Mouse (Mus musculus): ENCODE data around the gene Bik. TPM values are rescaled to one million over a fixed set of nuclear protein-coding genes. Genes with fewer than 3 reads are reported as not detected.

The Bik gene
- polyA plus RNA-seq, 1 experiment from 2014 or later: 6.2 TPM

DNA sequence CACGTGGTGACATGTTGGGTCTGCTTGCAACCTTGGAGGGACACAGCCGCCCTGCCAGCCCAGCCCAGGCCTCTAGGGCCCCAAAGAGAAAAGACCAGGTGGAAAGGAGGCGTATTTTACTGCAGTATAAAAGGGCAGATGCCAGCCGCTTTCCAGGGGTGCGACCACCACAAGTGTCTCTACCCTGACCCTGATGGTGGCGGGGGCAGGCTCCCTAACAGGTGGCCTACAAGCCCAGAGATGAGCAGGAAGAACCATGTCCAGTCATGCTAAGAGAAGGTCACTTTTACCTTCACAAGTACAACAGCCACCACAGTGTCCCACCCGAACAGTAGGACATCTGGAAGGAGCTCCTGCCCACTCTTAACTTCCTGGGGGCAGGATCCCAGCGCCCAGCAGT lies 48.9 kb downstream of the Bik start:
- H3K9ac ChIP-seq (replicated peaks): no peak overlapping the region
- DNase-seq (no peak), ATAC-seq (no peak)
- H3K4me1 ChIP-seq (ENCODE audit: insufficient read depth): peaks cover 9% of the 10 kb centered on the region
- H3K27ac ChIP-seq (ENCODE audit: low read depth): no peak overlapping the region
- H3K27me3 ChIP-seq (ENCODE audit: insufficient read depth, low read length): no peaks in the 10 kb centered on the region
- peaks cover 79% of the 10 kb centered on the region for H3K36me3 ChIP-seq (replicated peaks; ENCODE audit: insufficient read depth, low read length)
- TF ChIP-seq CTCF (IDR thresholded peaks at IDR 0.05; ENCODE audit: low read depth) (no peak), EP300 (IDR thresholded peaks at IDR 0.05; ENCODE audit: low read depth) (no peak)
- no peak overlapping the region for H3K4me3 ChIP-seq (ENCODE audit: low read depth, low read length)
- 88% methylated on average over 8 of the region's 8 CpGs for WGBS (ENCODE audit: insufficient replicate concordance)
- no peak overlapping the region for H3K4me2 ChIP-seq (ENCODE audit: low read depth, low read length)
- H3K9me3 ChIP-seq (ENCODE audit: low read length): no peaks in the 10 kb centered on the region

DNA sequence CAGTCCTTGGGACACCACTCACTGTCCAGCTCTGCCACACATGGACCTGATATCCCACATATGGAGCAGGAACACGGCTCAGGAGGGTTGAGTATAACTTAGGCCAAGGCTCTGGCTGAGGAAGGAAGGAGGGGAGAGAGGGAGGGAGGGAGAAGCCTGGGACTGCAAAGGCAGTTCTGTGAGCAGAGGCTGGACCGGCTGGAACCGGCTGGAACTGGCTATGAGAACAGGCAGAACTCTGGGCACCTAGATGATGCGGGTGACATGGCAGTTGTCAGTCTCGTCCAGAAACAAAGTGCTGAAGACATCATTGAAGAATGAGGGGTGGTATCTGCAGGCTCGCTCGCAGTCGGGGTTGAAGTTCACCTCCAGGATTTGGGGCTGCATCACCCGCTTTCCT lies 50.0 kb downstream of the Bik start:
- 88% methylated on average over 9 of the region's 9 CpGs for WGBS (ENCODE audit: insufficient replicate concordance)
- ATAC-seq (no peak), DNase-seq (no peak)
- no peak overlapping the region for H3K4me2 ChIP-seq (ENCODE audit: low read depth, low read length)
- H3K36me3 ChIP-seq (replicated peaks; ENCODE audit: insufficient read depth, low read length): peaks cover 85% of the 10 kb centered on the region
- 0 out of 2 replicates have a peak, but pooled peaks cover 4% of the 10 kb centered on the region for H3K4me1 ChIP-seq (ENCODE audit: insufficient read depth)
- no peaks in the 10 kb centered on the region for H3K27me3 ChIP-seq (ENCODE audit: insufficient read depth, low read length)
- H3K27ac ChIP-seq (ENCODE audit: low read depth): no peak overlapping the region
- TF ChIP-seq EP300 (IDR thresholded peaks at IDR 0.05; ENCODE audit: low read depth): no peak
- no peak for TF ChIP-seq CTCF (IDR thresholded peaks at IDR 0.05; ENCODE audit: low read depth)
- no peaks in the 10 kb centered on the region for H3K9me3 ChIP-seq (ENCODE audit: low read length)
- no peak overlapping the region for H3K9ac ChIP-seq (replicated peaks)
- no peak overlapping the region for H3K4me3 ChIP-seq (ENCODE audit: low read depth, low read length)

DNA sequence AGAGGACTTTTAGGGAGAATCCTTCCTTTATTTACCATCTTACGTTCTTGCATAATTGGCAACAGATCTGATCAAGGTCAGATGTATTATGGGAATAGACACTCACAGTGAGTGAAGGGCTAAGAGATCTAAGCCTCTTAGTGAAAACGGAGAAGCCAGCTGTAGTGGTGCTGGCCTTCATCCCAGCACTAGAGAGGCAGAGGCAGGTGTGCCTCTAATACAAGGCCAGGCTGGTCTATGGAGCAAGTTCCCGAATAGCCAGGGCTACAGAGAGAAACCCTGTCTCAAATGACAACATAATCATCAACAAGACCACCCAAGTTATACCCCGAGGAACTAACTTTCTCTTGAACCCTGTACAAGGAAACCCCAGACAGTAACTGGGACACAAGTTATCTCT lies 56.3 kb downstream of the Bik start:
- no peak overlapping the region for H3K4me2 ChIP-seq (ENCODE audit: low read depth, low read length)
- H3K27me3 ChIP-seq (ENCODE audit: insufficient read depth, low read length): no peaks in the 10 kb centered on the region
- H3K9me3 ChIP-seq (ENCODE audit: low read length): peaks cover 6% of the 10 kb centered on the region; the same call in 1 of the 2 replicates
- no peak overlapping the region for H3K27ac ChIP-seq (ENCODE audit: low read depth)
- WGBS (ENCODE audit: insufficient replicate concordance): 89% methylated on average over 4 of the region's 4 CpGs
- peaks cover 73% of the 10 kb centered on the region for H3K36me3 ChIP-seq (replicated peaks; ENCODE audit: insufficient read depth, low read length)
- DNase-seq: no peak
- ATAC-seq: no peak
- no peak overlapping the region for H3K9ac ChIP-seq (replicated peaks)
- TF ChIP-seq CTCF (IDR thresholded peaks at IDR 0.05; ENCODE audit: low read depth) (no peak), EP300 (IDR thresholded peaks at IDR 0.05; ENCODE audit: low read depth) (no peak)
- H3K4me1 ChIP-seq (ENCODE audit: insufficient read depth): 0 out of 2 replicates have a peak, but pooled peaks cover 2% of the 10 kb centered on the region
- no peak overlapping the region for H3K4me3 ChIP-seq (ENCODE audit: low read depth, low read length)

DNA sequence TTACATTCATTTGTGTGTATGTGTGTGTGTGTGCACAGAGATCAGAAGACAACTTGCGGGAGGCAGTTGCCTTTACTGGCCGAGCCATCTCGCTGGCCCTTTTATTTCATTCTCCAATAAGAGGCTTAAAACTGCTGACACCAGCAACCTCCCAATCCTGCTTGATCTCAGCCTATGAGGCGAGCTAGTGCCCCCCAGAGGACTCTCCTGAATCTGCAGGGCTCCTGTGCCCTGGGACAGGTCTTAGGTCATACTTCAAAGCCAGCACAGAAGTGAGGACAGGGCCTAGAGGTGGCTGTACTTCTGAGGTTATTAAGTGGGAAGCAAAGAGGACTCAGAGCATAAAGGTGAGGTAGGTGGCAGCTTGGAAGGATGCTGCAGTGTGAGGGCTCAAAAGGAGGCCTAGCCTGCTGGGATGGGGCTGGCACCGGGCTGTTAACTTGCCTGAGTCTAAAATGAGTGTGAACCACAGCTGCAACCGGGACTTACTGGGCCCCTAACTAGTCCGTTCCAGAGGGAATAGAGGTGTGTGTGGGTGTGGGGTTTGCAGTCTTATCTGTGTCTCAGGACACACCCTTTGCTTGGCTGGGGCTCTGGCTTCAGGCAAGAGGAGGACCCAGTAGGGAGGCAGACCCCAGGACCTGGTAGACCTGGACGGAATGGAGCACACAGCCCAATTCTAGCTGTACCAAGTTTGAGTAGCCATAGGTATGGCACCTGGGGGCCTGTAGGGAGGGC lies 56.9 kb downstream of the Bik start:
- H3K4me2 ChIP-seq (ENCODE audit: low read depth, low read length): peak overlapping the region; percentile 24
- ATAC-seq: peak; percentile 79
- H3K9me3 ChIP-seq (ENCODE audit: low read length): peaks cover 6% of the 10 kb centered on the region; the same call in 1 of the 2 replicates
- 63% methylated on average over 8 of the region's 8 CpGs for WGBS (ENCODE audit: insufficient replicate concordance)
- no peaks in the 10 kb centered on the region for H3K27me3 ChIP-seq (ENCODE audit: insufficient read depth, low read length)
- H3K4me3 ChIP-seq (ENCODE audit: low read depth, low read length): no peak overlapping the region
- peaks cover 75% of the 10 kb centered on the region for H3K36me3 ChIP-seq (replicated peaks; ENCODE audit: insufficient read depth, low read length)
- no peak overlapping the region for H3K9ac ChIP-seq (replicated peaks)
- 0 out of 2 replicates have a peak, but pooled peaks cover 2% of the 10 kb centered on the region for H3K4me1 ChIP-seq (ENCODE audit: insufficient read depth)
- DNase-seq: peak; percentile 73
- no peak overlapping the region for H3K27ac ChIP-seq (ENCODE audit: low read depth)
- TF ChIP-seq EP300 (IDR thresholded peaks at IDR 0.05; ENCODE audit: low read depth): no peak
- peak; percentile 83 for TF ChIP-seq CTCF (IDR thresholded peaks at IDR 0.05; ENCODE audit: low read depth)

DNA sequence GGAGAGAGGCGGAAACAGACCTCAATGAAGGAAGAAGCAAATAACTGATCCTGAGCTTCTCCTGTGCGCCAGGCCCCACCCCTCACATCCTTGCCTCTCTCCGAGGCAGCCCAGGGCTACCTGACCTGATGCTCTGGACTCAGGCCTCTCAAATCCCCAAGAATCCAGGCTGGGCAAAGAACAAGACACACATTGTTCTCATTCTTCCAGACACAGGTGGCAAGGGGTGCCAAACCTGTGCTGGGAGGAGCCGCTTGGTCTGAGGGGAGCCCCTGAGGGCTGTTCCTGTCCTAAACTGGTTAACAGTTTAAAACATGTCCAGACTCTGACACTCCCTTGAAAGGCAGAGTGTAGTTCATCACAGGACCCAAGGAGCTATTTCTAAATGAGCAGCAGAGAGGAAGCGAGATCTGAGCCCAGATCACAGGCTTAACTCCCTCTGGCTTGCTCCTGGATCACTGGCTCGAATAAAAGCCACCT lies 58.1 kb downstream of the Bik start:
- ATAC-seq (no peak), DNase-seq (no peak)
- H3K9me3 ChIP-seq (ENCODE audit: low read length): peaks cover 6% of the 10 kb centered on the region; the same call in 1 of the 2 replicates
- H3K27me3 ChIP-seq (ENCODE audit: insufficient read depth, low read length): no peaks in the 10 kb centered on the region
- TF ChIP-seq EP300 (IDR thresholded peaks at IDR 0.05; ENCODE audit: low read depth) (no peak), CTCF (IDR thresholded peaks at IDR 0.05; ENCODE audit: low read depth) (no peak)
- no peak overlapping the region for H3K9ac ChIP-seq (replicated peaks)
- no peak overlapping the region for H3K4me3 ChIP-seq (ENCODE audit: low read depth, low read length)
- H3K4me2 ChIP-seq (ENCODE audit: low read depth, low read length): no peak overlapping the region
- WGBS (ENCODE audit: insufficient replicate concordance): 86% methylated on average over 6 of the region's 6 CpGs
- H3K4me1 ChIP-seq (ENCODE audit: insufficient read depth): 0 out of 2 replicates have a peak, but pooled peaks cover 2% of the 10 kb centered on the region
- peaks cover 68% of the 10 kb centered on the region for H3K36me3 ChIP-seq (replicated peaks; ENCODE audit: insufficient read depth, low read length)
- H3K27ac ChIP-seq (ENCODE audit: low read depth): no peak overlapping the region

DNA sequence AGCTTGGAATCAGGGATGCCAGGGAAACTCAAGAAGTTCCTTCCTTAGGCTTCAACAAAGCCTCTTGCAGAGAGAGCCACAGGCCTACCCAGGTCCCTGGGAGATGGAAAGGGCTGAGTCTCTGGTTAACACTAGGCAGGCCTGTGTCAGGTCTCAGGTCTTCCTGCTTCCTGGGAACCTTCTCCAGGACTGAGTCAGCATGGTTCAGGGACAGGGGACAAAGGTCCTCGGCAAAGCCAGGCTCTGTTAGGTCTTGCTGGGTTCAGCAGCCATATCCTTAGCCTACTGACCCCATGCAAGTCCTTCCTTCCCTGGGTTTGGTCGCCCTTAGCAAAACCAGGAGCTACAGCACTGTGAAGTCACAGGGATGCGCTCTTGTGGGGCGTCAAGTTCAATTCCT lies 64.2 kb downstream of the Bik start:
- Histone ChIP-seq H3K36me3 (replicated peaks; ENCODE audit: insufficient read depth, low read length) (peaks cover 22% of the 10 kb centered on the region), H3K4me2 (ENCODE audit: low read depth, low read length) (0 out of 2 replicates have a peak overlapping the region, but pooled peaks have one; percentile 77), H3K9ac (replicated peaks) (no peak overlapping the region), H3K27me3 (ENCODE audit: insufficient read depth, low read length) (no peaks in the 10 kb centered on the region), H3K4me1 (ENCODE audit: insufficient read depth) (peaks cover 22% of the 10 kb centered on the region), H3K27ac (ENCODE audit: low read depth) (no peak overlapping the region; the same call in 1 of the 2 replicates), H3K9me3 (ENCODE audit: low read length) (peaks cover 5% of the 10 kb centered on the region; the same call in 1 of the 2 replicates), H3K4me3 (ENCODE audit: low read depth, low read length) (no peak overlapping the region)
- ATAC-seq (no peak), DNase-seq (no peak)
- 87% methylated on average over 4 of the region's 4 CpGs for WGBS (ENCODE audit: insufficient replicate concordance)
- TF ChIP-seq CTCF (IDR thresholded peaks at IDR 0.05; ENCODE audit: low read depth) (no peak), EP300 (IDR thresholded peaks at IDR 0.05; ENCODE audit: low read depth) (no peak)

Data from liver, postnatal 0 days (tissue).